Mouse (Mus musculus) right cerebral cortex, postnatal 4 days (tissue): ENCODE data around the gene Camta1.

Experiments
- DNase-seq: peaks from one replicate; pipeline ENCODE4 v3.0.0-alpha.2; 2022

Gene Camta1

GRCm38 (mm10) chr4:151861806-151862739, at the start of gene Camta1:
Camta1 (minus strand) TSS chr4:151861876.
- peak; percentile 99 for DNase-seq

GRCm38 (mm10) chr4:151908809-151909208, 47.1 kb upstream of the Camta1 start:
- no peak for DNase-seq

GRCm38 (mm10) chr4:151907577-151908343, 46.1 kb upstream of the Camta1 start:
- no peak for DNase-seq

- no peak for DNase-seq
Measured at GRCm38 (mm10) chr4:151905621-151906020, 43.9 kb upstream of the Camta1 start.

GRCm38 (mm10) chr4:151904098-151904497, 42.4 kb upstream of the Camta1 start:
- no peak for DNase-seq

- DNase-seq: no peak
Measured at GRCm38 (mm10) chr4:151902689-151903241, 41.1 kb upstream of the Camta1 start.

- no peak for DNase-seq
Measured at GRCm38 (mm10) chr4:151902046-151902688, 40.5 kb upstream of the Camta1 start.

- DNase-seq: no peak
Measured at GRCm38 (mm10) chr4:151901422-151901821, 39.7 kb upstream of the Camta1 start.

- DNase-seq: no peak
Measured at GRCm38 (mm10) chr4:151900735-151901134, 39.1 kb upstream of the Camta1 start.

GRCm38 (mm10) chr4:151899707-151900384, 38.2 kb upstream of the Camta1 start:
- no peak for DNase-seq

GRCm38 (mm10) chr4:151898600-151899245, 37.0 kb upstream of the Camta1 start:
- DNase-seq: no peak

GRCm38 (mm10) chr4:151897069-151897617, 35.5 kb upstream of the Camta1 start:
- no peak for DNase-seq

- DNase-seq: no peak
Measured at GRCm38 (mm10) chr4:151895624-151896023, 33.9 kb upstream of the Camta1 start.

- no peak for DNase-seq
Measured at GRCm38 (mm10) chr4:151894926-151895325, 33.2 kb upstream of the Camta1 start.

- no peak for DNase-seq
Measured at GRCm38 (mm10) chr4:151893241-151893640, 31.6 kb upstream of the Camta1 start.

- no peak for DNase-seq
Measured at GRCm38 (mm10) chr4:151881590-151881989, 19.9 kb upstream of the Camta1 start.

- no peak for DNase-seq
Measured at GRCm38 (mm10) chr4:151880044-151880690, 18.5 kb upstream of the Camta1 start.

- DNase-seq: no peak
Measured at GRCm38 (mm10) chr4:151876400-151876799, 14.7 kb upstream of the Camta1 start.

GRCm38 (mm10) chr4:151863511-151863910, 1.8 kb upstream of the Camta1 start:
- no peak for DNase-seq

GRCm38 (mm10) chr4:151861471-151861805, 238 bp downstream of the Camta1 start:
- DNase-seq: no peak
